Mouse (Mus musculus) gastrocnemius, postnatal 4 days (tissue): Measurements from ENCODE around the gene Gckr. TPM values are rescaled to one million over a fixed set of nuclear protein-coding genes. Genes with fewer than 3 reads are reported as not detected.
A peak's percentile ranks its signal among the peaks of the same experiment; 100 is the strongest.

Experiments
- DNase-seq, 2 experiments: peaks; one replicate each; pipeline ENCODE4 v3.0.0; 2021 to 2022; ENCODE audit warnings: low spot score in 2 of 2, mixed read lengths in 2 of 2
- long read RNA-seq, 2 experiments: library from polyadenylated mRNA; stranded (forward); transcript quantifications; one replicate each; pipeline ENCODE4 v2.0.0; 2021
- total RNA-seq, 2 experiments: library from RNA; stranded (reverse); gene quantifications; 2 replicates each; pipeline ENCODE4 v1.2.3; 2021

Gene Gckr
- under 1 TPM; 0.22 to 0.36 TPM for total RNA-seq
- long read RNA-seq, experiment 1 = 0 reads
- long read RNA-seq, experiment 2, partial matches to known transcripts = 0 of 1 reads
- long read RNA-seq, experiment 2, other reads (novel, unspliced or antisense) = 1 of 1 reads

DNA sequence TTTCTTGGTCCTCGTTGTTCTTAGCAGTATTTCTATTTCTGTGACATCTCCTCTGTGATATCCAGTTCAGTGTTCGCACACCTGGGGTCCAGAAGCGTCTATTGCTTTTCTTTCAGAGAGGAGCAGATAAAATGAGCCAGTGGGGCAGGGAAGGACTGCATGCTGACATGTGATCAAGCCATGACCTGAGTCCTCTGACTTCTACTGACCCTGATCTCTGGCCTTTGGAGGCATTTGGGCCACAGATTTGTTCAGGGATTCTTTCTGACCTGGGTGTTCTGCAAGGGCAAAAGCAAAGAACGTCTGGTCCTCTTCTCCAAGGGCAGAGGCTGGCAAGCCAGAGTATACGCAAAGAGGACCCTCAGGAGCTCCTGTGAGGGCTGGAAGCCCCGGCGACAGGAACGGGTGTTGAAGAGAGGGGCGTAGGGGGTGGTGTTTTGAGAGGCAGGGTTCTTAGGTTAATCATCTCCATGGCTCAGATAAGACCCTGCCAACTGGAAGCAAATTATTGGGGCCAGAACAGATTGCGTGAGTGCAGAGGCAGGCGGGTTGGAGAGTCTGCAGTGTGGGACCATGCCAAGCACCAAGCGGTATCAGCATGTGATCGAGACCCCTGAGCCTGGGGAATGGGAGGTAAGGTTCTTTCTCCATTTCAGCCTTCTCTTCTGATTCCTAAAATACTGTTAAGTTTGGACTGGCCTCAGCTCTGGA, at the start of gene Gckr:
TSS of gene Gckr (plus strand) at position 397 of the 711 bp plus-strand sequence.
- DNase-seq = no peak

DNA sequence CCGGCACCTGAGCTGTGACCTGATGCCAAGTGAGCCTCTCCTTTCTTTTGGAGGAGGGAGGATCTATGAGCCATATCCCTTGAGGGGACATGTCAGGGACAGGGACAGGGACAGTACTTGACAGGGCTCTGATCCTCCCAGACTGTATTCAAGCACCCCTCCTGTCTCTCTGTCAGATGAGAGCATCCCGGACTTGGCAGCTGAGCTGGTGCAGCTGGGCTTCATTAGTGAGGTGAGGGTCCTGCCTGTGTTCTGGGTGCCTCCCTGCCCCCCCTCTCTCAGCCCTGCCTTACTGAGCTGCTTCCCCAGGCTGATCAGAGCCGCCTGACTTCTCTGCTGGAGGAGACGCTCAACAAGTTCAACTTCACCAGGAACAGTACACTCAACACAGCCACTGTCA, 46.5 kb upstream of the Gckr start:
- no peak for DNase-seq

DNA sequence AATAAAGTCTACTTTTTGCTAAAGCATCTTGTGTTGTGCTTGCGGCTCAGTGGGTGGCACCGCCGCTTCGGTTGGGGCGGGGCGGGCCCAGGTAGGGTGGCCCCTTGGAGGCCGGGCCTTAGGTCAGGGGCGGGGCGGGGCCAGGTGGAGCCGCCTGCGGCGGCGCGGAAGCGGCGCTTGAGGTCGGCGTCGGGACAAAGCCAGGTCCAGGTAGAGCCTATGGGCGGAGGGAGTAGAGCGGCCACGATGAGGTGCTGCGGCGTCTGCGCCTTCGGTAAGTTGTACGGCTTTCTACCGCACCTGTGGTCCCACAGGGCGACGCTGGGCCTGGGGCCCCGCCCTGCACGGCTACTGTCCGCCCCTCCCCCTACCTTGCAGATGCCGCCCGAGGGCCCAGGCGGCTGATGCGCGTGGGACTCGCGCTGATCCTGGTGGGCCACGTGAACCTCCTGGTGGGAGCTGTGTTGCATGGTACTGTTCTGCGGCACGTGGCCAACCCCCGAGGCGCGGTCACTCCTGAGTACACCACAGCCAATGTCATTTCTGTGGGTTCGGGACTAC, 45.6 kb upstream of the Gckr start, which contains the start of gene Krtcap3:
TSS of gene Krtcap3 (plus strand) at position 151 of the 561 bp plus-strand sequence.
- no peak for DNase-seq

DNA sequence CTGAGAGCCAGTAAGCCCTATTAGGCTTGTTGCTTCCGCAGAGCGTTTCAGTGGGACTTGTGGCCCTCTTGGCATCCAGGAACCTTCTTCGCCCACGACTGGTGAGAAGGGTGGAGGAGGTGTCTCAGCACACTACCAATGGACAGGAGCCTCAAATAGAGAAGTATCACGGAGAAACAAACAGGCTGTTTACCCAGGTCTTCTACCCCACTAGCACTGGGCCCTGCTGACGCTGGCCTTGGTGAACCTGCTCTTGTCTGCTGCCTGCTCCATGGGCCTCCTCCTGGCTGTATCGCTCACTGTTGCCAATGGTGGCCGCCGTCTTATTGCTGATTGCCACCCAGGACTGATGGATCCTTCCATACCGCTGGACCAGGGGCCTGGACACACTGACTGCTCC, 45.1 kb upstream of the Gckr start:
- DNase-seq = no peak

DNA sequence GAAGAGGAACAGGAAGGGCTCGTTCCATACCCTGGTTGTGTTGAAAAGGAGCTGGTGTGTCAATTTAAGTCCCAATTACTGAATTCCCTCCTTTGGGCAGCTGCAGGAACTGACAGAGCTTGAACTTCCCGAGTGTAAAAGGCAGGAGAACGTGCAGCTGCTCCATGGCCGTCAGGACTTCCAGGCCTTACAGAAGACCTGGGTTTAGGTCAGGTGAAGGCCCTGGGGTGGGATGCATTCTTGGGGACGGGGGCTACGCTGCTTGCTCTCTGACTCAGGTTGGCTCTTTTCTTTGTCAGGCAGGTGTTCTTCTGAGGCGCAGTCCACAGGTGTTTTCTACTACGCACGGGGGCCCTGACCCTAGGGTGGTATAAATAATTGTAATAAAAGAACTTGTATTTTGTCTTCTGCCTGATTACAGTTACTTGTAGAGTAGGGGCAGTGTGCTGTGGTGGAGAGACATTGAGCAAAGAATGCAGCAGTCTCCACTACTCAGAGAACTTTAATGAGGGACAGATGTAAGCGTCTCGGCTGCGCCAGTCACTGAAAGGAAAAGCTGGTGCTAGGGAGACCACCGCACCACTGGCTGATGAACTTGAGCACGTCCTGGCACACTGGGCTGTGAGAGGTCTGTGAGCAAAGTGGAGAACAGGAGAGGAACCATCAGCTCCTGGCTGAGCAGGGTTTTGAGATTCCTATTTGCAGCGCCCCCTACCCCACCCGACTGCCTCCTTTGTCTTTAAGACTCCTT, 44.3 kb upstream of the Gckr start:
- no peak for DNase-seq

DNA sequence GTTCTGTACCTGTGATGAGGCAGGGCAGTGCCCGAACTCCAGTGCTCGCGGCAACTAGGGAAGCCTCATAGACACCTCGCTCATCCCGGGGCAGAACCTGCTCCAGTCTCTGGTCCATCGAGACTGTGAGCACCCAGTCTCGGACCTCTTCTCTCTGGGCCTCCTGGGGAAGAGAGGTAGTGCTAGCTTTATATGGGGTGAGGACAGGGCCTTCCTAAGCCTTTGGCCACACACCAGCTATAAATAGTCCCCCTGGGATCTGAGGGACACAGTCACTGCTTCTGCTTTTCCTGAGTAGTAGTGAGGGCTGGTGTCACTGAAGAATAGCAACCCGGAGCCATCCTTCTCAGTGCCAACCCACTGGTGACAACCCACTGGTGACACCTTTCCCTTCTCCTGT, 43.4 kb upstream of the Gckr start:
- no peak for DNase-seq

DNA sequence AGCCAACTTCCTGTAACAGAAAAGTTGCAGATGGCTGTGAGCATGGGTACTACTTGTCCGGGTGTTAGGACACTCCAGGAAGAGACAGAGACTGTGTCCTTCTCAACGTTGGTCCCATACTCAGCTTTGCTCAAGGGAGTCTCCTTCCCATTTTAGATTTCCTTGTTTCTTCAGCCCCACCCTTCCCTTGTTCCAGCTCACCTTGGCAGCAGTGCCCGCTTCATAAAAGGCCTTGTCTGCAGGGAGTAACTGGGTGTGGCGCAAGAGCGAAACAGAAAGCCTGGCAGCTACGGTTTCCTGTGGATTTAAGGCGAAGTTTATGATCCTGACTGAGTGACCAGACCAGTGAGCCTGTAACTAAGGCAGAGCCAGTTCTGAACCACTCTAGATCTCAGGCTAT, 42.8 kb upstream of the Gckr start:
- no peak for DNase-seq

DNA sequence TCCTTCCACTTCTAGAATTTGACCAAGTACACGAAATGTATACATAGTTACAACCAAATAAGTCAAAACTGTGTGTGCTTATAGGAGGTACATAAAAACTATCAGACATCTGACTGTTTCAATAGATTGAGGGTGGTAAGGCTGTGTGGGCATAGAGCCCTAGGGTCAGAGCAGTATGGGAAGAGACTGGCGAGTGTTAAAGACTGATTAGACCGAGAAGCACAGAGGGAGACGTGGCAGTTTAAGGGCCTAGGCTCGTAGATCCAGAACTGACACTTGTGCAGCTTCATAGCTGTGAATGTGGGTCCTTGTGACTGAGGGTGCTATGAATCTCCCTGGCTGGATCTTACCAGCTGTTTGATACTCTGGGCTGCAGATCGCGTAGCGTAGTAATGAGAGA, 42.3 kb upstream of the Gckr start:
- DNase-seq = no peak

DNA sequence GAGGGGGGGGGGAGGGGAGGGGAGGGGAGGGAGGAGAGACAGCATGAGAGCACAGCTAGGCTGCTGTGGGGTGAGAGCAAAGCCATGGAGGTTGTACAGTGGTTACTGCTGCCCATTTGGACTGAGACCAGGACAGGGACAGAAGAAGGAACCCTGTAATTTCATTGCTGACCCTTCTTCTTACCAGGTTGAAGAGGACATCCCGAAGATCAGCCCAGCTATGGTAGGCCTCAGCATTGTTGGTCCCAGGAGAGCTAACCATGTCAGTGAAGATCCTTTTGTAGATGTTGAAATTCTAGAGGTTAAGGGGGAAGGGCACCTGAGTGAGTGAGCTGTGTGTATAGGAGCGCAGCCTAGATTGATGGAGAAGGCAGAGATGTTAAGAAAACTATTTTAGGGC, 41.9 kb upstream of the Gckr start:
- no peak for DNase-seq

DNA sequence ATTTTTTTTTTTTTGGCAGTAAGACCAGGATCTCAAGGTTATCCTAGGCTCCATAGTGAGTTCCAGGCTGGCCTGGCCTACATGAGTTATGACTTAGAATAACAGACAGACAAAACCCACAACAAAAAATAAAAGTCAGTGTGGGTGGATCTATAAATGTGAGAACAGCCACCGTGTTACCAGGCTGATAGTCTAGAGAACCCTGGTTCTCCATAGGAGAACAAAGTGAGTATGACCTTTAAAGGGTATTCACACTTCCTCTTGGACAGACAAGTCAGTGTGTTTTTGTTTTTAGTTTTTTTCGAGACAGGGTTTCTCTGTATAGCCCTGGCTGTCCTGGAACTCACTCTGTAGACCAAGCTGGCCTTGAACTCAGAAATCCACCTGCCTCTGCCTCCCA, 41.3 kb upstream of the Gckr start:
- no peak for DNase-seq

DNA sequence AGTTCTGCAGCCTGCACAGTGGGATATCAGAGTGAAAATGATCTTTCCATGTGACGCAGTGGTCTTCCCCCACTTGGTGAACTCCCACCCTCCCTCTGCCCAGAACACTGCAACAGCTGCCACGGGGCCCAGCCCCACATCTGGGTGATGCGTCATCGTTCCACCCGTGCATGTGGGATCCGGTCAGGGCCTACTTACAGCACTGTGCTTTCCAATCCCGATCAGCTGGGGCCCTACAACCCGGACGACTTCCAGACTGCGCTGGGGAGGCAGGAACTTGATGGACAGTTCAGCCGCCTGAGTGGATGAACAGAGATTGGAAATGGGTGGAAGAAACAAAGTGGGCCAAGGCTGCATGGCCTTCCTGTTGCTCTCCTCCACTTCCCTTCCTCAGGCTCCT, 39.6 kb upstream of the Gckr start:
- no peak for DNase-seq

DNA sequence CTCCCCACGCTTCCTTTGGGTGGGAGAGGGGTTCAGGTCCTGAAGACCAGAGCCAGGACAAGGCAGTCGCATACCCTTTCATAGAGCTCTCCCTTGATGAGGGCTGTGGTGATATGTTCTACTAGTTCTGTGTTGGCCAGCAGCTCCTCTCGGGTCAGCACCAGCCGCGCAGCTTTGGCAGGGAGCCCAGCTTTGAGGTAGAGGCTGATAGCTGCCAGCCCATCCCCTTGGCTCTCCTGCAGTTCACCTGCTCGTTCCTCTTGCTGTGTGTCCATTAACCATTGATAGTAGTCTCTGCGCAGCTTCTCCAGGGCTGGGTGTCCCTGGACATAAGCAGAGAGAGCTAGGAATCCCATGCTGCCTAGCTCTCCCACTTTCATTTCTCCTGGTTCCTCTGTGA, 31.1 kb upstream of the Gckr start:
- DNase-seq = no peak

DNA sequence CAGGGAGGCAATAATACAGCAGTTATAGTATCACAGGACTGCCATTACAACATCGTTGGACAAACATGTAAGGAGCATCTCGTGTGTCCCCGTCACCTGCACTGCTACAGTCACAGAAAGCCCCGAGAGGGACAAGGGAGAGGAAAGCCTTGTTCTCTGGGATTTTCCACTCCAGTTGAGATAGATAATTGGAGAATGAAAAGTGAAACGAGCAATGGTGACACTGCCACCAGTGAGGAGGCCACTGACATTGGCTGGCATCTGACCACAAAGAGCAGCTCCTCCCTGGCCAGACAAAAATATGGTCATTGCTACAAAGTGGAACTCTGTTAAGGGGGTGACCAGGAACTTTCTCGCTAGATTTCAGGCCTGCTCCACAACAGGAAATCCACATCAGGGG, 29.6 kb upstream of the Gckr start:
- DNase-seq = no peak

DNA sequence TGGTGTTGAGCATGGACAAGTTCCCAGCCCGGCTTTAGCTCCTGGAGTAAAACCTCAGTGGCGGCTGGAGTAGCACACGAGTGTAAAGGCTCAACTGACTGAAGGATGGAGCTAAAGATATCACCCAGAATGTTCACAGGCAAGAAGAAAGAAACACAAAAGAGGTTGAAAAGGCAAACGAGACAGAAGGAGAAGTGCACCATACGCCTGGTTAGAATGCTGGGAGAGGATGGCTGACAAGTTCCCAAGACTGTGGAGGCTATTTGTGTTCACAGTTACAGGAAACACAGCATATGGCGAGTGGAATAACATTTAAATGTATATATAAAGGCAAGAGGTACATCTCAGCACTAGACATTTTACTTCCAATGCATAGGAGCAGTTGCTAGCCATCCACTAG, 24.2 kb upstream of the Gckr start:
- no peak for DNase-seq

DNA sequence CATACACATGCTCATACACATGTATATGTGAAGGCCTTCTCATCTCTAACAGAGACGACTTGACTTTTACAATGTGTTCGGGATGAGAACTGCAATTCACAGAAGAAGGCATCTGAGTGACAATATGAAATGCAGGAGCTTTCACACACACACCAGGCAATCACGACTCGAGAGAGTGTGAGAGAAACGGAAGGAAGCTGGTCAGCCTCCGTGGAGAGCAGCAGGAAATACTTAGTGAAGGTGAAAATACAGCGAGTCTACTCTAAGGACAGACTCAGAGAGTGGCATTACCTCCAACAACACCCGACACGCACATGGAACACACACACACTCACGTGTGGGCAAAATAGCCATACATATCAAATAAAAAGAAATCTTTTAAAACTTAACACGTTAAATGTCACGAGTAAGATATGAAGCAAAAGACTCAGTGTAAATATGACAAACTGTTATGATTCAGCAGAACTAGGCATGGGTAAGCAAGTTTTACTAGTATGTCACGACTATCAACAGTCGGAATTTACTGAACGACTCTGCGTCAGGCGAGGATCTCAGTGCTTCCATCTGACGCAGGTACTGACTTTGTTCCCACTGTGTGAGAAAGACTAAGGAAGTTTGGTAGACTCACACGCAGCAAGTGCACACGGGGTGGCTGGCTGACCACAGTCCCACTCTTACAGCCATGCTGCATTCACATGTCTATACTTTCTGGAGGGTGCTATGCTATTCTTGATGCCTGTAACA, 17.8 kb upstream of the Gckr start:
- DNase-seq = no peak

DNA sequence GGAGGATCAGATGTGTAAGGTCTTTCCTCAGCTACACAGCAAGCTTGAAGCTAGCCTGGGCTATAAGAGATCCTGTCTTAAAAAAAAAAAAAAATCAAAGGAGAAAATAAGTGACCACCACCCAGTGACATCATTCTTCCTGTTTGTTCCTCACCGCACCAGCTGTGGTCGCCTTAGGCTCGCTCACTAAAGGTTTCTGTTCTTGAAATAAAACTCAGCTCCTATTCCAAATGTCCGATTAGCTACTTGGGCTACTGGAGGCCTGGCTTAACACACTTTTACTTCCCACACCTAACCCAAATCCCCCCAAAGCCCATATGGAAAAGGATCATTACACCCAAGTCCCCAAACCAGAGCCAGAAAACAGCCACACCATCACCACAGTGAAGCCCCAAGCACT, 9.0 kb upstream of the Gckr start:
- no peak for DNase-seq

DNA sequence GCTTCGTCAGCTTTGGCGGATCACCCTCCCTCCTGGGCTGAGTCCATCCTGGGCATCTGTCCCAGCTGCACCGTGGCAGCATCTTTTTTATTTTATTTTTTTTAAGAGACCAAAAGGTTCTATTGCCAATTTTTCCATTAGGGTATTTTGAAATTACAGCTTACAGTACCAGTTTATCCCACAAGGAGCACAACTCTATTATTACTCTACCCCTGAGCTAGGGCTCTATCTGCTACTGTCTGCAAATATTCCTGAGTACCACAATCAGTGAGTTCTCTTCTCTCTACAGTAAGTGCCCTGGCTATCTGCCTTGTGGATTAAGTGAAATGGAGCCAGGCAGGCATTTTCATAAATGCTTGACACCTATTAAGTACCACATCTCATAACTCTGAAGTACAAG, 8.6 kb upstream of the Gckr start:
- no peak for DNase-seq

DNA sequence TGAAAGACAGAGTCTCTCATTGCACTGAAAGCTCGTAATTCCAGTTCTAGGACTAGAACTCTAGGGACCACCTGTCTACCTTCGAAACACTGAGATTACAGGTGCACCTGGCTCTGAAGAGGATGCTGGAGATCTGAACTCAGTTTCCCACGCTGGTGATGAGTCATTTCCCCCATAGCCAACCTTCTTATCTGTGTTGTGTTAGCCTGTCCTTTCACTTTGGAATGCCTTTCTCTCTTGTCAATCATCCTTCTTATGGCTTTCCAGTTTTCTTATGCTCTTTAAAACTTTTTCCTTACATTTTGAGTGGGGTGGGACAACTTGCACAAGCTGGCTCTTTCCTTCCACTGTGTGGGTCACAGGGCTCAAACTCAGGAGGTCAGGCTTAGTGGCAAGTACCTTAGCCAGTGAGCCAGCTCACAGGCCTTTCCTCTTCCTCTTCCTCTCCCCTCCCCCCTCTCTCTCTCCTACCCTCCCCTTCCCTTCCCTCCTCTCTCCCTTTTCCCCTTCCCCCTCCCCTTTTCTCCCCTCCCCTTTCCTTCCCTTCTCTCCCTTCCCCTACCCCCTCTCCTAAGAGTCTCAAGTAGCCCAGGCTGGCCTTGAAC, 7.5 kb upstream of the Gckr start:
- no peak for DNase-seq

DNA sequence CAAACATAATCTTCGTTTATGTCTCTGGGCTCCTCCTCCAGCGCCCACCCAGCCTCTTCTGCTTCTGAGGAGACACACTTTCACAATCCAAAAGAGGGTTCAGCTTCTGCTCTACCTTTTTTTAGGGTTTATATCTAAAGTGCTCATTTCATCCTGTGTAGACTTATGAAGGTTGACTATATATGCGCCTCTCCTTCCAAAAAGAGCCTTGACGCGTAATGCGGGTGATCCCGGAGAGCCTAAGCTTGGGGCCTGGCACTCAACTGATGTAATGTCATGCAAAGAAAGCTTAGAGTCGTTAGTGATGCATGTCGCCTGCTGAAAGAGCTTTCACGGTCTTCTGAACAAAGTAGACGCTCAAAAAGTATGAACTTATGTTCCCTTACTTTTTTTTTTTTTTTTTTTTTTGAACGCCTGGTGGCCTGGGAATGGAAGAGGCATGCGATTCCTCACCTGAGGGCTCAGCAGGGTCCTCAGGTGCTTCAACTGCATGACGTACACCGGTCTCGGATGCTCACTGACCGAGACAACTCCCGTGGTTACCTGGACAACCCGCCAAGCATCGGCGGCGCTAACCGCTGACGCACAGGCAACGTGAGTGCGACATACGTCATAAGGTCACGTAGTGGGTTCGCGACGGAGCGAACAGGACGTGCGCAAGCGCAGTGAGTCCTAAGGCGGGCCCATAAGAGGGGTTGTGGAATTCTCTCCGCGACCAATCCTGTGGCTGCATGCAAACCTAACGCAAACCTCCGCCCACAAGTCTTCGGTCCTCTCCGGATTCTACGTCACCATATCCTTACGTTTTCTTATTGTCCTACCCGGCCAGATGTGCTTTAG, 6.5 kb upstream of the Gckr start, which contains the start of gene Ift172:
TSS of gene Ift172 (minus strand) at position 596 of the 840 bp plus-strand sequence.
- DNase-seq = peak; percentile 88 to 96

DNA sequence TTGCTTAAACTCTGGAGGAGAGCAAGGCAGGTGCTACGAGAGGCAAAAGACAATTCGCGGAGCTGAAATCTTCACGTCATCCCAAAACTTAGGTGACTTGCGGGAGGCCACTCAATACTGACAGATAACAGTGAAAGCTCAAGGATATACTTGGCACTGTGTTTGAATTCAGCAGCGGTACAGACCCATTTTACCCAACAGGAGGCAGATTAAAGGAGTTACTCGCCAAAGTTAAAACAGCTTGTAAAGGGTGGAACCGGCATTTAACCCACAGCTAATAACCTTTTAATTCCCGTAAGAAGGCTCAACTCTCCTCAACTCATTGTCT, 5.9 kb upstream of the Gckr start:
- DNase-seq = no peak
